Mouse (Mus musculus): ENCODE measurements around the gene Gm7029.

Gm7029 gene

DNA sequence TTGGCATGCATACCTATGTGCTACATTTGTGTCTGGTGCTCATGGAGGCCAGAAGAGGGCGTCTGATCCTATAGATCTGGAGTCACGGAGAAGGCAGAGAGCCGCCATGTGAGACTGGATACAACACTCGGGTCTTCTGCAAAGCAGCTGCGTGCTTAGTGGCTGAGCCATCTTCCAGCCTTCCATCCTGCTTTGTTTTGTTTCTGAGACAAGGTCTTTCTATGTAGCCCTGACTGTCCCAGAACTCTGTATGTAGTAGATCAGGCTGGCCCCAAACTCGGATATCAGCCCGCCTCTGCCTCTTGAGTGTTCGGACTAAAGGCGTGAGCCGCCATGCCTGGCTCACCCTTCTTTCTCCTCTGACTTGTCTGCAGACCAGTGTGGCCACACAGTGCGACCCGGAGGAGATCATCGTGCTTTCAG lies 41.3 kb downstream of the Gm7029 start:
- DNase-seq, result no peak

DNA sequence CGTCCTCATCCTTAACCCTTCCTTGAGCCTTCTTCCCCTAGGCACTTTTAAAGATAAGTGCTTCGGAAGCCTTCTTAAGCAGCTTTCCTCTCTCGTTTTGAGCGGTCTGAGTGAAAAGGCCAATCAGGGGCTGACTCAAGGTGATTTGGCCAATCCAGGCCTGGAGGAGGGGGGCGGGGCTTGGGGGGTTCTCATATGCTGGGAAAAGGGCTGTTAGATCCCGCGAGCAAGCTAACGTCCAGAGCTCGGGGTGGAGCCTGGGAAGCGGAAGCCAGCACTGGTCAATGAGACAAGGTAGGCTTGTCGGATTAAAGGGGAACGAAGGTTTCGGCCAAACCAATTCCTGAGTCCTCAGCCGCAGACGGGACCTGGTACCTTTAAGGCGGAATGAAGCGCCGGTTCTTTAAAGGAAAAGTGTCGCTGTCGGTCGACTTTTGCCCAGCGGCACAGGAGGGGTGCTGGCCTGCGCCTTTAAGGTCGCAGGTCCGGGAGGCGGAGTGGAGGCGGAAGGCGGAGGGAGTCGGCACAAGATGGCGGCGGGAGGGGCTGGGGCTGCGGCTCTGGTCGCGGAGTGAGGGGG lies 42.1 kb downstream of the Gm7029 start, which contains the start of the genes Tapbp and Zbtb22:
Gene Tapbp (plus strand): TSS at position 229 of the 580 bp plus-strand sequence.
Gene Zbtb22 (plus strand): TSS at position 234 of the 580 bp plus-strand sequence.
- peak; percentile 98 to 99 for DNase-seq

DNA sequence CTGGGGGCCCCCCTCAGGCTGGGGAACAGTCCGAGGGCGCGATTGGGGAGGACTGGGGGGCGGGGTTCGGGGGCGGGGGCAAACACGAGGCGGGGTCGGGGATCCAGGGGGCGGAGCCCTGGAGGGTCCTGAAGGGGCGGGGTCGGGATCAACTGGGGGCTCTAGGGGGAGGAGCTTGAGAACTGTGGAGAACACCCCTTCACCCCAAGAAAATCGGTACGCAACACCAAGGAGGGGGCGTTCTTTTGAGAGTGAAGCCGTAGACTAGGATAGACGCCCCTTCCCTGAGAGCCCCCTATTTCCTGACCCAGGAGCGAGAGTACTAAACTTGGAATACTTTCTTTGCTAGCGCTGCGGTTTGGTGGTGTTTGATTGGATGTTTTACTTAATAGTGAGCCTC lies 42.7 kb downstream of the Gm7029 start:
- DNase-seq, result no peak

DNA sequence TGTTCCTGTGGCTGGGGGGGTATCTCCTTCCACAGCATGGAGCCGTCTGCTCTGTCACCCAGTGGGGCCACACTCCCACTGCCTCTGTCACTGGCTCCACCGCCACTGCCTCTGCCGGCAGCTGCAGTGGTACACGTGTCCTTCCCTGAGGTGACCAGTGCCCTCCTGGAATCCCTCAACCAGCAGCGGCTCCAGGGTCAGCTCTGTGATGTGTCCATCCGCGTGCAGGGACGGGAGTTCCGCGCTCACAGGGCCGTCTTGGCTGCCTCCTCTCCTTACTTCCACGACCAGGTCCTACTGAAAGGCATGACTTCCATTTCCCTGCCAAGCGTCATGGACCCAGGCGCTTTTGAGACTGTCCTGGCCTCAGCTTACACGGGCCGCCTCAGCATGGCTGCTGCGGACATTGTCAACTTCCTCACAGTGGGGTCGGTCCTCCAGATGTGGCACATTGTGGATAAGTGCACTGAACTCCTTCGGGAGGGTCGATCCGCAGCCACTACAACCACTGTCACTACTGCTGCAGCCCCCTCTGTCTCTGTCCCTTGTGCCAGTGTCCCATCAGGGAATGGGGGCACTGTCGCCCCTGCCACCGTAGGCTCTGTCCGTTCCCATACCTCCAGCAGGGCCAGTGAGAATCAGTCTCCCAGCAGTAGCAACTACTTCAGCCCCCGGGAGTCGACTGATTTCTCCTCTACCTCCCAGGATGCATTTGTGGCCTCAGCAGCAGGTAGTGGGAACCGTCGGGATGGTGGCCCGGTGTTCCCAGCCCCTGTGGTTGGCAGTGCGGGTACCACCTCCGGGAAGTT lies 43.4 kb downstream of the Gm7029 start:
- DNase-seq, result peak in 1 of 2 experiments; percentile 26

DNA sequence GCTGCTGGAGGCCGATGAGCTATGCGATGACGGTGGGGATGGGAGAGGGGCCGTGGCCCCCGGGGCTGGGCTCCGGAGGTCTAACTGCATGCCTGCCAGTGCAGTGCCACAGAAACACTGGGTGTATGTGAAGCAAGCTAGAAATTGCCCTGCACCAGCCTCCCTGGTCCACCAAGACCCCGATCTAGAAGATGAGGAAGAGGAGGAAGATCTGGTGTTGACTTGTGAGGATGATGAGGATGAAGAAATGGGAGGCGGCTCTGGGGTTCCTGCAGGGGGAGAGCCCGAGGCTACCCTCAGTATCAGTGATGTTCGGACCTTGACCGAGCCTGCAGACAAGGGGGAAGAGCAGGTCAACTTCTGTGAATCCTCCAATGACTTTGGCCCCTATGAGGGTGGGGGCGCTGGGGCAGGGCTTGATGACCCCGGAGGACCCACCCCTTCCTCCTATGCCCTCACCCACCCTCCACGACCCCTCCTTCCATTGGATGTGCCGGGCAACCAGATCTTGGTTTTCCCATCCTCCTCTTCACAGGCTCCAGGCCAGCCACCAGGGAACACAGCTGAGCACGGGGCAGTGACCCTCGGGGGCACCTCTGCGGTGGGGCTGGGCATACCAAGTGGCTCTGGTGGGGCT lies 44.1 kb downstream of the Gm7029 start:
- peak in 1 of 2 experiments; percentile 18 for DNase-seq

DNA sequence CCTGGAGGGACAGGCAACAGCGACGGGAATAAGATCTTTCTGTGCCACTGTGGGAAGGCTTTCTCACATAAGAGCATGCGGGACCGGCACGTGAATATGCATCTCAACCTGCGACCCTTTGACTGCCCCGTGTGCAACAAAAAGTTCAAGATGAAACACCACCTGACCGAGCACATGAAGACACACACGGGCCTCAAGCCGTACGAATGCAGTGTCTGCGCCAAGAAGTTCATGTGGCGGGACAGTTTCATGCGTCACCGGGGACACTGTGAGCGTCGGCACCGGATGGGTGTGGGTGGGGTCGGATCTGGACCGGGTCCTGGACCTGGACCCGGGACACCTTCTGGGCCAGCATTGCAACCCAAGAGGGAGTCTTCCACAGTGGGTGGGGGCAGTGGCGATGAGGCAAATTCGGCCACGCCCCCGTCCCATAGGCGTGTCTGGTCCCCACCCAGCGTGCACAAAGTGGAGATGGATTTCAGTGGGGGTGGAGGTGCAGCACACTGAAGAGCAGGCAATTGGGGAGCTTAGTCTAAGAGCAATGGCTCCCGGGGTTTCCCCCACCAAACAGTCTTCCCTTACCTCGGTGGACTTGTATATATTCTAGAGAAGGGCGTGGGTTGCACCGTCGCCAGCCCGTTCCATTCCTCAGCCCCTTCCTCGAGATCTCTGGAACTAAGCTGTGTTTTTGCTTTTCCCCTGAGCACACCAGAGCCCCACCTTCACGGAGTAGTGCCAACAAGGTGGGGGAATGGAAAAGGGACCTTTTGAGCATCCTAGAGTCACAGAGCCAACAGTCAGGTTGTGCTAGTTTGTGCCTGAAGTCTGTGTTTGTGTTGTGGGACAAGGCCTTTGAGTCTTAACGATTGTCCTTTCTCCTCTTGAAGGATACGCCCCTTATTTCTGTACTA lies 44.9 kb downstream of the Gm7029 start:
- no peak for DNase-seq

DNA sequence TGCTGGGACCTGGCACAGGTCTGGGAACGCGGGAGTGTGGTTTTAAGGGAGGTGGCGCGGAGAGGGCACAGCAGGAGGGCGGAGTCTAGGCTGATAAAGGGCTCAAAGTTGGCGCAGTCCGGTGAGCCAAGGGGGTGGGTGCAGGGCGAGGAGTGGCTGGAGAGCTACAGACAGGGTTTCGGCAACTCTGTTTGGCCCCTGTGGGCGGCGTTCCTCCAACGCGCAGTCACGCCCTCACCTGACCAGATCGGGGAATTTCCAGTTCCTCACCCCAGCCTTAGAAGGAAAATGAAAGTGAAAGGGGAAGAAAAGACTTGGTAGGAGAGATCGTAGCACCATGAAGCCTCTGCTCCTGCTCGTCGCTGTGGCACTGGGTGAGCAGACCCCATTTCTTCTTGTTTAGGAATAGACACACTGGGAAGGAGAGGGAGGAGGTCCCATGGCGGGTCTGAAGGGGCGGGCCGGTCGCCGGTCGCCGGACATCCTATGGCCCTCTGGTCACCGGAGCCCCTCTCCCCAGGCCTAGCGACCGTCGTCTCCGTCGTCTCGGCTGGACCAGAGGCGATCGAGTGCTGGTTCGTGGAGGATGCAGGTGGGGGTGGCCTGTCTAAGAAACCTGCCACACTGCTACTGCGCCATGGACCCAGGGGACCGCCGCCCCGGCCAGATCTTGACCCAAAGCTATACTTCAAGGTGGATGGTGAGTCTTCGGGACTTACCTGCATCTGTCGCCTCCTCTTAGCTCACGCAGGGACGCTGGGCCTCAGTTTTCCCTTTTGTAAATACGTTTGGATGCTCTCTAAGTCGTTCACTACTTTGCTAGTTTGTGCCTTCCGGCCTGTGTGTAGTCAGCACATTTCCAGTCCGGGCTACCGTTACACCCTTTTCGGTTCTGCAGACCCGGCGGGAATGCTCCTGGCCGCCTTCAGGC lies 46.0 kb downstream of the Gm7029 start:
- DNase-seq, result peak; percentile 66 to 78

DNA sequence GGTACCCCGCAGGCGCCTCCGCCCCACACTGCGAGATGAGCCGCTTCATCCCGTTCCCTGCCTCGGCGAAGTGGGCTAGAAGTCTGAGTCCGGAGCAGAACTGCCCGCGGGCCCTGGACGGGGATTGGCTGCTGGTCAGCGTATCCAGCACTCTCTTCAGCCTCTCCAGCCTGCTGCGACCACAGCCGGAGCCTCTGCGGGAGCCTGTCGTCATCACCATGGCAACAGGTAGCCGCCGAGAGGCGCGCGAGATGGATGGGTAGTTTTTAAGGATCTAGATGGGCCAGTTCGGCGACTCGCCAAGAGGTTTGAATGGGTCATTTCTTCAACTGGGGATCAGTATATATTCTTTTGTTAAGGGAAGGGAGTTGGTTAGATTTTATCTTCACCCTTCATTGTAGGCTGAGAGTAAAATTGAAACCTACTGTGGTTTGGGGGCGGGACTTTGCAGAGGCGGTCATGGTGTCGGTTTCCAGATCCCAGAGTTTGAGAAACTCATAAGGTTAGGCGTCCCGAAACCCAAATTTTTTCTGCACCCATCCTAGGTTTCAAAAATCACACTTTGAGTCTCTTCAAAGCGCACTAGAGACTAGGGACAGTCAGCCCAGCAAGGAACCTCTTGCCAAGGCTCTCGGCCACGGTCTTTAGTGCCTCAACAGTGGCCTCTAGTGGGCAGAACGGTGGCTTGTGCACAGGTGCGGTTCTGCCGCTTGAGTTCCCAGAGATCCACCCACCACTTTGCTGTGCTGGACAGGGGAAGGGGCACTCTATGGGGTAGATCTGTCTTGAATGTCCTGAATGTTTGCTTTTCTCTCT lies 46.9 kb downstream of the Gm7029 start:
- peak; percentile 95 to 97 for DNase-seq

DNA sequence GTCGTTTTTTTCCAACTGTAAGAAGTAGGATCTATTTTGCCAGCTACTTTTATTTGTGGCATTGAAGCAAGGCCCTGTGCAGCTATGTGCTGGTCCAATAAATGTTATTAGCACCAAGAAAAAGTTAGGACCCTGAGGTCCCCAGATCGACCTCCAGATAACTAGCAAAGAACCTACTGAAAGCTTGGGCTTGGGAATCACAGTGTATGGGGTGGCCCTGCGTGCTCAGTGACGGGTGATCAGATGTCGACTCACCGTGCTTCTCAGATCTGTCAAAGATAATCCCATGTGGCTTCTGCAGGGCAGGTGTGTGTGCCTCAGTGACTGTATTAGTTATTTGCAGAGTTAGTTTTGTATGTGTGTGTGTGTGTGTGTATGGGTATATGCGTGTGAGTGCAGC lies 47.7 kb downstream of the Gm7029 start:
- DNase-seq, result no peak

Data from cerebellum, postnatal 14 days (tissue).